ENCODE assay signal across 8 mouse cellular contexts in genomic region chr4:152274681-152275131, GRCm38 (mm10). TPM values are rescaled to one million over a fixed set of nuclear protein-coding genes. Genes with fewer than 3 reads are reported as not detected.
DNase-seq lines count a peak whose midpoint lies in the region; ATAC-seq and TF ChIP-seq lines count a peak whose summit lies in the region.

No protein-coding gene starts in this region.

- WGBS in forebrain, embryonic 14.5 days: 2% methylated on average over 20 of the region's 20 CpGs
- under 1% methylated on average over 20 of the region's 20 CpGs for WGBS in hindbrain, embryonic 14.5 days
- WGBS in stomach, embryonic 16.5 days: 2% methylated on average over 20 of the region's 20 CpGs

- peak overlapping the region; percentile 93 for H3K4me2 ChIP-seq in forebrain, embryonic 14.5 days (ENCODE audit: low read length)
- peak overlapping the region; percentile 91 for H3K4me2 ChIP-seq in hindbrain, embryonic 14.5 days (replicated peaks)
- peak overlapping the region; percentile 92 for H3K4me2 ChIP-seq in stomach, embryonic 16.5 days (ENCODE audit: low read depth, low read length)

- peak overlapping the region; percentile 58 for H3K4me3 ChIP-seq in left cerebral cortex, adult 2 months
- peak overlapping the region; percentile 51 for H3K4me3 ChIP-seq in forebrain, embryonic 14.5 days (ENCODE audit: low read depth, low read length)
- peak overlapping the region; percentile 64 for H3K4me3 ChIP-seq in hindbrain, embryonic 14.5 days (replicated peaks; ENCODE audit: low read length)
- H3K4me3 ChIP-seq in stomach, embryonic 16.5 days (replicated peaks; ENCODE audit: low read length): peak overlapping the region; percentile 66

- DNase-seq in left cerebral cortex, adult 2 months (ENCODE audit: extremely low spot score in 1 of 2, low spot score in 2 of 2): no peak
- DNase-seq in left cerebral cortex, postnatal 36 days (ENCODE audit: low spot score in 2 of 2): no peak
- DNase-seq in forebrain, embryonic 14.5 days (ENCODE audit: low spot score): no peak
- DNase-seq in hindbrain, embryonic 14.5 days (ENCODE audit: low spot score): peak; percentile 47
- DNase-seq in lung, postnatal 10 days: peak; percentile 61
- no peak for DNase-seq in ovary, adult 18-20 months (ENCODE audit: low spot score)
- no peak for DNase-seq in right cerebral cortex, postnatal 14 days

- TF ChIP-seq CTCF in left cerebral cortex, adult 2 months (IDR thresholded peaks at IDR 0.05): no peak

- no peaks in the 10 kb centered on the region for H3K9me3 ChIP-seq in forebrain, embryonic 14.5 days (replicated peaks; ENCODE audit: control insufficient read depth, low read length)
- H3K9me3 ChIP-seq in hindbrain, embryonic 14.5 days (ENCODE audit: control insufficient read depth, low read length): no peaks in the 10 kb centered on the region
- H3K9me3 ChIP-seq in stomach, embryonic 16.5 days (replicated peaks; ENCODE audit: control insufficient read depth, low read length): no peaks in the 10 kb centered on the region

- peak overlapping the region; percentile 71 for H3K9ac ChIP-seq in forebrain, embryonic 14.5 days (ENCODE audit: low read length)
- H3K9ac ChIP-seq in hindbrain, embryonic 14.5 days: peak overlapping the region; percentile 87
- H3K9ac ChIP-seq in stomach, embryonic 16.5 days (ENCODE audit: low read length): peak overlapping the region; percentile 83

- no peaks in the 10 kb centered on the region for H3K36me3 ChIP-seq in forebrain, embryonic 14.5 days (ENCODE audit: control insufficient read depth, insufficient read depth, low read length)
- H3K36me3 ChIP-seq in hindbrain, embryonic 14.5 days (replicated peaks; ENCODE audit: control insufficient read depth, insufficient read depth): peaks cover 12% of the 10 kb centered on the region; the same call in 1 of the 2 replicates
- no peaks in the 10 kb centered on the region for H3K36me3 ChIP-seq in stomach, embryonic 16.5 days (ENCODE audit: control insufficient read depth, insufficient read depth, low read length)

- H3K27ac ChIP-seq in left cerebral cortex, adult 2 months: peak overlapping the region; percentile 72
- H3K27ac ChIP-seq in forebrain, embryonic 14.5 days (ENCODE audit: low read depth, low read length): no peak overlapping the region
- peak overlapping the region; percentile 78 for H3K27ac ChIP-seq in hindbrain, embryonic 14.5 days
- H3K27ac ChIP-seq in stomach, embryonic 16.5 days (ENCODE audit: low read length): peak overlapping the region; percentile 92

- peaks cover 7% of the 10 kb centered on the region; the same call in 1 of the 2 replicates for H3K4me1 ChIP-seq in forebrain, embryonic 14.5 days (ENCODE audit: control insufficient read depth, insufficient read depth, low read length)
- peaks cover 11% of the 10 kb centered on the region; the same call in 1 of the 2 replicates for H3K4me1 ChIP-seq in hindbrain, embryonic 14.5 days (replicated peaks; ENCODE audit: control insufficient read depth, insufficient read depth, low read length)
- H3K4me1 ChIP-seq in stomach, embryonic 16.5 days (ENCODE audit: control insufficient read depth, insufficient read depth, low read length): peaks cover 27% of the 10 kb centered on the region

- peaks cover 26% of the 10 kb centered on the region for H3K27me3 ChIP-seq in forebrain, embryonic 14.5 days (replicated peaks; ENCODE audit: control insufficient read depth, insufficient read depth, low read length)
- H3K27me3 ChIP-seq in hindbrain, embryonic 14.5 days (ENCODE audit: control insufficient read depth, insufficient read depth, low read length): peaks cover 51% of the 10 kb centered on the region
- peaks cover 13% of the 10 kb centered on the region for H3K27me3 ChIP-seq in stomach, embryonic 16.5 days (ENCODE audit: control insufficient read depth, insufficient read depth, low read length)

- ATAC-seq in forebrain, embryonic 14.5 days: peak; percentile 49; the same call in 1 of the 2 replicates
- ATAC-seq in hindbrain, embryonic 14.5 days (ENCODE audit: low FRiP score): 0 out of 2 replicates have a peak, but pooled peaks have one; percentile 41
- ATAC-seq in stomach, embryonic 16.5 days (ENCODE audit: insufficient read depth, low FRiP score): peak; percentile 25; the same call in 1 of the 2 replicates

- intact Hi-C loops in left cerebral cortex, adult 2 months (cut with DNase I): no loop called here
- intact Hi-C loops in left cerebral cortex, postnatal 36 days (cut with DNase I): no loop called here

RNA-seq across cellular contexts. Expression of gene Gpr153, which starts 0.7 kb away (rescaled TPM):
- total RNA-seq in left cerebral cortex, adult 2 months (2021): 10 to 100 TPM; 29.6 to 35.9 TPM
- 10 to 100 TPM; 28.0 to 31.2 TPM for total RNA-seq in left cerebral cortex, postnatal 36 days (2021)
- polyA plus RNA-seq in forebrain, embryonic 14.5 days (2014; fragmentation: Nextera tagmentation; extraction: Ambion mirVana): 6.7 and 8.4 TPM in 2 replicates
- polyA plus RNA-seq in hindbrain, embryonic 14.5 days (2014; fragmentation: Nextera tagmentation; extraction: Ambion mirVana): 23.1 and 27.8 TPM in 2 replicates
- polyA plus RNA-seq in stomach, embryonic 16.5 days (2015; fragmentation: Nextera tagmentation; extraction: Ambion mirVana): 6.0 and 6.1 TPM in 2 replicates

RNA-seq across cellular contexts. Expression of gene Hes3, which starts 16.8 kb away (rescaled TPM):
- under 1 TPM; 0.30 to 0.32 TPM for total RNA-seq in left cerebral cortex, adult 2 months (2021)
- total RNA-seq in left cerebral cortex, postnatal 36 days (2021): under 1 TPM in 1 of 2 experiments, not detected in 1; 0.35 TPM
- not detected in 2 replicates for polyA plus RNA-seq in forebrain, embryonic 14.5 days (2014; fragmentation: Nextera tagmentation; extraction: Ambion mirVana)
- polyA plus RNA-seq in hindbrain, embryonic 14.5 days (2014; fragmentation: Nextera tagmentation; extraction: Ambion mirVana): 0.24 and 1.2 TPM in 2 replicates
- polyA plus RNA-seq in stomach, embryonic 16.5 days (2015; fragmentation: Nextera tagmentation; extraction: Ambion mirVana): not detected in 2 replicates

RNA-seq across cellular contexts. Expression of gene Icmt, which starts 22.3 kb away (rescaled TPM):
- 10 to 100 TPM; 49.8 to 54.3 TPM for total RNA-seq in left cerebral cortex, adult 2 months (2021)
- 10 to 100 TPM; 45.9 to 47.8 TPM for total RNA-seq in left cerebral cortex, postnatal 36 days (2021)
- polyA plus RNA-seq in forebrain, embryonic 14.5 days (2014; fragmentation: Nextera tagmentation; extraction: Ambion mirVana): 13.2 and 18.2 TPM in 2 replicates
- 20.6 and 22.8 TPM in 2 replicates for polyA plus RNA-seq in hindbrain, embryonic 14.5 days (2014; fragmentation: Nextera tagmentation; extraction: Ambion mirVana)
- polyA plus RNA-seq in stomach, embryonic 16.5 days (2015; fragmentation: Nextera tagmentation; extraction: Ambion mirVana): 20.1 and 20.8 TPM in 2 replicates

RNA-seq across cellular contexts. Expression of gene Rnf207, which starts 44.1 kb away (rescaled TPM):
- total RNA-seq in left cerebral cortex, adult 2 months (2021): 10 to 100 TPM; 17.0 to 18.6 TPM
- total RNA-seq in left cerebral cortex, postnatal 36 days (2021): 10 to 100 TPM; 10.2 to 17.0 TPM
- 2.4 and 2.5 TPM in 2 replicates for polyA plus RNA-seq in forebrain, embryonic 14.5 days (2014; fragmentation: Nextera tagmentation; extraction: Ambion mirVana)
- 5.6 and 6.9 TPM in 2 replicates for polyA plus RNA-seq in hindbrain, embryonic 14.5 days (2014; fragmentation: Nextera tagmentation; extraction: Ambion mirVana)
- polyA plus RNA-seq in stomach, embryonic 16.5 days (2015; fragmentation: Nextera tagmentation; extraction: Ambion mirVana): 0.66 and 0.84 TPM in 2 replicates

RNA-seq across cellular contexts. Expression of gene Rpl22, which starts 50.8 kb away (rescaled TPM):
- 100 to 1,000 TPM; 171 to 172 TPM for total RNA-seq in left cerebral cortex, adult 2 months (2021)
- total RNA-seq in left cerebral cortex, postnatal 36 days (2021): 100 to 1,000 TPM; 161 to 162 TPM
- 196 and 235 TPM in 2 replicates for polyA plus RNA-seq in forebrain, embryonic 14.5 days (2014; fragmentation: Nextera tagmentation; extraction: Ambion mirVana)
- polyA plus RNA-seq in hindbrain, embryonic 14.5 days (2014; fragmentation: Nextera tagmentation; extraction: Ambion mirVana): 154 and 178 TPM in 2 replicates
- 303 and 377 TPM in 2 replicates for polyA plus RNA-seq in stomach, embryonic 16.5 days (2015; fragmentation: Nextera tagmentation; extraction: Ambion mirVana)

Comparison
In these comparisons a context has a peak if more than half of its experiments do, and no peak if none do; other contexts are left out.
1. DNase-seq: peak in hindbrain, embryonic 14.5 days (single experiment) and lung, postnatal 10 days (single experiment); none in left cerebral cortex, adult 2 months (0 of 2), left cerebral cortex, postnatal 36 days (0 of 2), forebrain, embryonic 14.5 days (single experiment), ovary, adult 18-20 months (single experiment) and right cerebral cortex, postnatal 14 days (single experiment).
2. Peak in every context shown above with its lines, with median percentiles within 50 percentile points of each other: H3K4me3 ChIP-seq, ATAC-seq, H3K4me2 ChIP-seq and H3K9ac ChIP-seq.